Mouse (Mus musculus): ENCODE measurements around the gene Myo5a.

Gene Myo5a

DNA sequence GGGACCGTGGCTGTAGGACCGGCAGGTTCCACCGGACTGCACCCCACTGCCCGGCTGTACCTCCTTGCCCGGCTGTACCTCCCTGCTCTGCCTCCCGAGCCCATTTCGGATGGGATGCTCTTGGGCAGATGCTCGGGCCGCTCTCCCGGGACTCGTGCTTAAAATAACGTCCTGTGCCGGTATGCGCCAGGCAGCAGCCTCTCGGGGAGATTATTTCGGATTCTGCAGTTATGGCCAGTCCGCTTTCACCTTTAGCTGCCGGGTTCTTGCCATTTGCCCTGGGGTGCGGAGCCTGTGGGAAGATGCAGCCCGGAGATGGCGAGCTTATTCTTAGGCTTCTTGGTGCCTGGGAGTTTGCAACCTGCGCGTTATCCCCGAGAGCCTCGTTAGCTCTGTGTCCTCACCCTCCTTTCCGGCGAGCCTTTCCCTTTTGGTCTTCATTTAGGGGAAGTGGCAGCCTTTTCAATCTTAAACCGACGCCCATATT is 934 bp downstream of the Myo5a start:
- DNase-seq (ENCODE audit: low spot score), result no peak

- no peak for DNase-seq (ENCODE audit: low spot score)
Observed at GRCm38 (mm10) chr9:75072361-75072760, 1.5 kb downstream of the Myo5a start.

DNA sequence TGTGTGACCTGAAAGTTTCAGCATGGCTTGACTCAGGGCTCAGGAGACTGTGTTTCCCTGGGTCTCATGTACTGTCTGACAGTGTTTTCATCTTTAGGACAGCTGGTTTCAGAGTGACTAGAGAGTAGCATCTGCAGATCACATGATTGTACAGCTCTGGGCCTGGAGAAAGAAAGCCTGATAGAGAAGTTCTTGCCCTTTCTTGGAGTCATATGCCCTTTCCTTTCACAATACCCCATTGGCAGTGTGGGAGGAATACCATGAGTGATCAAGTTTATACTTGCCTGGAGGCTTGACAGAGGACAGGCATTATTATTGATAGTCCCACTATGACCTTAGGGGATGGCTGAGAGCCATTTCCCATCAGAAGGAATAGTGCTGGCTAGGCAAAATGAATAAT is 6.4 kb downstream of the Myo5a start:
- no peak for DNase-seq (ENCODE audit: low spot score)

- DNase-seq (ENCODE audit: low spot score), result no peak
Observed at GRCm38 (mm10) chr9:75085242-75085824, 14.5 kb downstream of the Myo5a start.

DNA sequence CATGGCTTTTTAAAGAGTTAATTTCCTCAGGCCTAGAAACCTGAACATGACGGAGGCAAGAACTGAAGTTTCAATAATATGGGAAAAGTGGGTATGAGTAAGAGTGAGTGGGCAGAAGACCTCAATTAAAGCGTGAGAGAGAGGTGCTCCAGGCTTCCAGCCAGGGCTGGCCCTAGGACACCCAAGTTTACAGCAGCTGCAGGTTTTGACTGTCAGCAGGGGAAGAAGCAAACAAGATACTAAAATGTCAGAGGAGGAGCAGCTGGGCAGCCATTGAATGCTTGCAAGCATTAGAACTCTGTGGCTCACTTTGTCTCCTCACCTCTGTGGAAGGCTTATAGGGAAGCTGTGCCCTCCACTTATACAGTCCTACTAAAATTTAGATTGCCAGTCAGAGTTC is 17.0 kb downstream of the Myo5a start:
- no peak for DNase-seq (ENCODE audit: low spot score)

GRCm38 (mm10) chr9:75089285-75089684 is 18.5 kb downstream of the Myo5a start:
- no peak for DNase-seq (ENCODE audit: low spot score)

GRCm38 (mm10) chr9:75092134-75092533 is 21.3 kb downstream of the Myo5a start:
- DNase-seq (ENCODE audit: low spot score), result no peak

- no peak for DNase-seq (ENCODE audit: low spot score)
Observed at GRCm38 (mm10) chr9:75094762-75095161, 23.9 kb downstream of the Myo5a start.

DNA sequence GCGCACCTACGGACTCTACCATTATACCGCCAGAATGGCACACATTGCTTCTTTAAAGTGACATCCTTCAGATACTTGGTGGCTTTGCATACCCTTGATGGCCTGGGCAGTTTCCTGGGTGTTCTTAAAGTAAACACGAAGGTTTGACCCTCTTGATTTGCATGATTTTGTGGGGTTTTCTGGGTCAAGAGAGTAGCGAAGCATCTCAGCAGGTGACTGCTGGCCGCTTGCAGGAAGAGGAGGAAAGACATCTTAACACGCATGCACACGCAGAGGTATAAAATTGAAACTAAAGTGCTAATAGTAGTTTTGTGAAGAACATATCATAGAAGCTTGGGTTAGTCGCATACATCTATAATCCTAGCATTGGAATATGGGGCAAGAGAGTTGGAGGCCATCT is 28.1 kb downstream of the Myo5a start:
- no peak for DNase-seq (ENCODE audit: low spot score)

GRCm38 (mm10) chr9:75100157-75100781 is 29.5 kb downstream of the Myo5a start:
- no peak for DNase-seq (ENCODE audit: low spot score)

- no peak for DNase-seq (ENCODE audit: low spot score)
Observed at GRCm38 (mm10) chr9:75102131-75102530, 31.3 kb downstream of the Myo5a start.

- no peak for DNase-seq (ENCODE audit: low spot score)
Observed at GRCm38 (mm10) chr9:75116571-75117177, 45.9 kb downstream of the Myo5a start.

- no peak for DNase-seq (ENCODE audit: low spot score)
Observed at GRCm38 (mm10) chr9:75121126-75121525, 50.3 kb downstream of the Myo5a start.

GRCm38 (mm10) chr9:75124201-75124721 is 53.4 kb downstream of the Myo5a start:
- no peak for DNase-seq (ENCODE audit: low spot score)

DNA sequence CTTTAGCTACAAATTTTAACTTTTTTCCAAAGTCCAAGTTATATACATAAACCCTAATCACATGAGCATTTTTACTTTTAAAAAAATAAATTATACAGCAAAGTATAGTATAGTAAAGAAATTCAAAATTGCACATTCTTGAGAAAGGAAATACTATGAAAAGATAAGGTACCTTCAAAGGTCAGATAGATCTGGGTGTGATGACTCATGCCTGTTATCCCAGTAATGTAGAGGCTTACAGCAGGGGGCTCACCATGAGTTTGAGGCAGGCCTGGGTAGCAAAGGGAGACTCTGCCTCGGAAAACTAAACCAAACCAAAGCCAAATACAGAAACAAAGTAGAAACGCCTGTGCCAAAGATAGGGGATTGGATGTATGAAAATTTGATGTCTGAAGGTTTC is 59.7 kb downstream of the Myo5a start:
- DNase-seq (ENCODE audit: low spot score), result no peak

DNA sequence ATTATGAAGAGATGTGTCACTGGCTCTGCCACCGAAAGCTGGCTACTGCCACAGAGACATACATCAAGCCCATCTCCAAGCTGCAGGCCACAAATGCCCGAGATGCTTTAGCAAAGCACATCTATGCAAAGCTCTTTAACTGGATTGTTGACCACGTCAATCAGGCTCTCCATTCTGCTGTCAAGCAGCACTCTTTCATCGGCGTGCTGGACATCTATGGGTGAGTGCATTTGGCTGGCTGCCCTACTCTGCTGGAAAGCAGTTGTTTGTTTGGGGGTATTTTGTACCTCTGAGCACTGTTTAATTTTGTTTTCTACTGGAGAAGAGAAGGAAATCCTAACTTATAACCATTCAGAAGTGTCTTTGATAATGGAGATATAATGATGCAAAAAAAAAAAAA is 76.1 kb downstream of the Myo5a start:
- DNase-seq (ENCODE audit: low spot score), result no peak

DNA sequence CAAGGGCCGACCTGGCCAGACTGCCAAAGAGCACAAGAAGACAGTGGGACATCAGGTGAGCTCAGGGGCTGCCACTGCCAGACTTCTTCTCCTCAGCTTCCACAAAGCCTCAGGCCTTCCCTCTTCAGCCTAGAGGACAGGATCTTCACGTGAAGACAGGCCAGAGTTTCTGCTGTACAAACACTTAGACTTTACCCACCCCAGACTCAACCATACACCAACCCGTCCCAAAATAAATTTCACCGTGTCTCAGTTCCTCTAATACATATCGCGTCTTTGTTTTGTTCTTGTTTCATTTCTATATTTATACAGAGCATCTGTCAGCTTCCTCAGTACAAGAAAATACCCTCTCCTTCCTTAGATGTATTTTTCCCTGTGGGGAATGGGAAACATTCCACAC is 89.7 kb downstream of the Myo5a start:
- DNase-seq (ENCODE audit: low spot score), result no peak

- DNase-seq (ENCODE audit: low spot score), result no peak
Observed at GRCm38 (mm10) chr9:75163650-75164049, 92.8 kb downstream of the Myo5a start.

DNA sequence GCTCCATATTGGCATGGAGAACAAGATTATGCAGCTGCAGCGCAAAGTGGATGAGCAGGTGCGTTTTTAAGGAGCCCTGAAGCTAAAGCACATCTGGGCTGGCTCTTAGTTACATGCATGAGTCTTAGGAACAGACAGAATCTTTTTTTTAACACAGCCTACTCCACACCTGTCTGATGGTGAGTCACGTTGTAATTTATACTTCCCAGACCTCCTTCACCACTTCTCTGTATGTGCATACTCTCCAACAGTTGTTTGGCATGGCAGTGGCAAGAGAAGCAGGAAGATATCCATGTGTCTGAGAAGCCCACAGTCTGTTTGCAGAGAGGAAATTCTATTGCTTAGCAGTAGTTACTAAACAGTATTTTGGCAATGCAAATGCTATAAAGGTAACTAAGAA is 100.9 kb downstream of the Myo5a start:
- no peak for DNase-seq (ENCODE audit: low spot score)

GRCm38 (mm10) chr9:75187646-75188260 is 116.9 kb downstream of the Myo5a start:
- no peak for DNase-seq (ENCODE audit: low spot score)

GRCm38 (mm10) chr9:75193858-75194257 is 123.0 kb downstream of the Myo5a start:
- no peak for DNase-seq (ENCODE audit: low spot score)

GRCm38 (mm10) chr9:75196335-75196734 is 125.5 kb downstream of the Myo5a start:
- no peak for DNase-seq (ENCODE audit: low spot score)

GRCm38 (mm10) chr9:75197297-75197696 is 126.5 kb downstream of the Myo5a start:
- DNase-seq (ENCODE audit: low spot score), result no peak
